Mouse (Mus musculus): ENCODE results near the gene Nip7.
"Not testable (repeated sequence)": the region's sequence is repeated elsewhere in the genome, so short reads cannot be mapped to it uniquely, and the experiment has no call there.

Gene Nip7

DNA sequence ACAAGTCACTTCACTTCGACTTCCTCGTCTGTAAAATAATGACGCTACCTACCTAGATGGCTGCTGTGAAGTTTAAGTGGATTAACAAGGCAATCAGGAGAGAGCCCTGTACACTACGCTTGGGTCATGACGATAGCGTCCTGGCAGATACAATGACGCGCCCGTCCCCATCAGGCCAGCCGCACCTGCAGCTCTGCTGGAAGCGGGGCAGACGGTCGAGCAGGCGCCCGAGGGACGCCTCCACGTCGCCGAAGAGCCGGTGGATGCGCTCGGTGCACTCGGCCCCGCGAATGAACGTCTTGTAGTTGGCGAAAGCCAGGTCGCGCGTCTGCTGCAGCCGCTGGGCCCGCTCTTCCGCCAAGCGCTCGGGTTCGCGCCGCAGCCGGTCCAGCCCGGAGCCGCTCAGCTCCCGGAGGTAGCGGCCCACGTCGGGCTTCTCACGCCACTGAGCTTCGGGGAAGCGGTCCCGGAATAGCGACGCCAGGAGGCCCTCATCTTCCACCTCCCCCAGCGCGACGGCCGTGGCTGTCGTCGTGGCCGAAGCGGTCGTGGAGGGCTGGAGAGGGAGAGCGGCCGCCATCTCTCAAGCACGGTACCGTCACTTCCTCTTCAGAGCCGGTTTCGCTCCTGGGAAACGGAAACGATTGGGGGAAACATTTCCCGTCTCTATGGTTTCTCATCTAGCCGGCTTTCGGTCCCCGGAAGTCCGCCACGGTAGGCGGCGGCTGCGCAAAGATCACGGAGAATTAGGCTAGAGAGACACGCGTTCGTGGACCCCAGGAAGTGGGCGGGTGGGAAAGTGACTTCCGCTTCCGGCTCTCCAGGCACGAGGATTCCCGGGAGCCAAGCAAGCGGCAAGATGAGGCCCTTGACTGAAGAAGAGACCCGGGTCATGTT, at the start of gene Nip7, which contains the start of gene Cog8:
Gene Nip7, plus strand, starts transcription at position 802 of the 897 bp plus-strand sequence.
Gene Cog8, minus strand, starts transcription at position 614 of the 897 bp plus-strand sequence.
- peak; percentile 77 for DNase-seq (ENCODE audit: extremely low read depth, low read depth, low spot score)

DNA sequence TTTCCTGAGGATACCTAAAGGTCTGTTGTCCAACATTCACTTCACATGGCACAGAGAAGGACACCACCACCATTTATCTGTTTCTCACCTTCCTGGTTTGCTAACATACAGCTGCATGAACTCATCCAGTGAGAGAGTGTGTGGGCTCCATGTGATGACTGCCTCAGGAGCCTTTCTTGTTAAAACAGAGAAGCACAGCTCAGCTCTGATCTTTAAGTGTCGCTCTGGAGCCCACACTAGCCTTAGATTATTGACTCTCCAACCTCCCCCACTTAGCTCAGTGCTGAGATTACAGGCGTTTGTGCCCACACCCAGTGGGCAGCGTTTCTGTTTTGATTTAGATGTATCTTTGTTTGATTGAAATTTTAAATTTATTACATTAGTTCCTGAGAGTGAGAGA, 48.9 kb upstream of the Nip7 start:
- DNase-seq (ENCODE audit: extremely low read depth, low read depth, low spot score) = no peak

DNA sequence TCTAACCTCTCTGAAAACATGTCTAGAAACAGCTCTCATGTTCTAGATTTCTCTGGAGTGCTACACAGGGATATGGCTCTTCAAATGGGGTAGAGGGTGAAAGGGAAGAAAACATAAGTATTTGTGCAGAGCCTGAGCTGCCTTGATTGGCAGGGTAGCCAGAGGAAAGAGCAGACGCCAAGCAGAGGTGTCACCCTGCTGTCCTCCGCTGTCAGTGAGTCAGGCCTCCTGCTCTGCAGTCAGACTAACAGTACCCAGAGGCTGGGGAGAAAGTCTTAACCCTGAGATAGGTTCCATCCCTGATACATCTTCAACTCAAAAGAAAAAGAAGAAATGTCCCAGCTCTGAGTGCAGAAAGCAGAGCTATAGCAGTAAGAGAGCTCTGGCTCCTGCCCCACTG, 44.0 kb upstream of the Nip7 start:
- no peak for DNase-seq (ENCODE audit: extremely low read depth, low read depth, low spot score)

DNA sequence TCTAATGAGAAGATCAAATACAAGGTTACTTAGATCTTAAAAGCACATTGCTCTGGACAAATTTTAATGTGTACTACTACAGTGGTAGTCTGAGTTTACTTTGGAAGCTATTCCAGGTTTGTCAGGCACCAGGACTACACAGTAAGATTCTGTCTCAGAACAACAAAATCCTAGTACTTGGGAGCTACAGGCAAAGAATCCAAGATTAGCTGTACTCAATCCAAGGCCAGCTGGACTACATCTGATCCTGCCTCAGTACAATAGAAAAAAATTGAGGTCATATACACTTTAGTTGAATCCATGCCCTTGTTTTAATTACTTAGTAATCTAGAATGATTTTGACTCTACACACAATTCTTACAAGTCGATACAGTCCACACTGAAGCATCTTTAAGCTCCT, 41.8 kb upstream of the Nip7 start:
- DNase-seq (ENCODE audit: extremely low read depth, low read depth, low spot score) = no peak

- DNase-seq (ENCODE audit: extremely low read depth, low read depth, low spot score) = no peak
These were observed 33.2 kb upstream of the Nip7 start for GRCm38 (mm10) chr8:107023479-107023878.

GRCm38 (mm10) chr8:107029310-107029709, 27.4 kb upstream of the Nip7 start:
- DNase-seq (ENCODE audit: extremely low read depth, low read depth, low spot score) = no peak

GRCm38 (mm10) chr8:107030058-107030457, 26.6 kb upstream of the Nip7 start:
- DNase-seq (ENCODE audit: extremely low read depth, low read depth, low spot score) = no peak

- no peak for DNase-seq (ENCODE audit: extremely low read depth, low read depth, low spot score)
These were observed 25.8 kb upstream of the Nip7 start, which contains the start of gene Vps4a for GRCm38 (mm10) chr8:107030650-107031576. Gene Vps4a, plus strand, starts transcription at chr8:107031222.

DNA sequence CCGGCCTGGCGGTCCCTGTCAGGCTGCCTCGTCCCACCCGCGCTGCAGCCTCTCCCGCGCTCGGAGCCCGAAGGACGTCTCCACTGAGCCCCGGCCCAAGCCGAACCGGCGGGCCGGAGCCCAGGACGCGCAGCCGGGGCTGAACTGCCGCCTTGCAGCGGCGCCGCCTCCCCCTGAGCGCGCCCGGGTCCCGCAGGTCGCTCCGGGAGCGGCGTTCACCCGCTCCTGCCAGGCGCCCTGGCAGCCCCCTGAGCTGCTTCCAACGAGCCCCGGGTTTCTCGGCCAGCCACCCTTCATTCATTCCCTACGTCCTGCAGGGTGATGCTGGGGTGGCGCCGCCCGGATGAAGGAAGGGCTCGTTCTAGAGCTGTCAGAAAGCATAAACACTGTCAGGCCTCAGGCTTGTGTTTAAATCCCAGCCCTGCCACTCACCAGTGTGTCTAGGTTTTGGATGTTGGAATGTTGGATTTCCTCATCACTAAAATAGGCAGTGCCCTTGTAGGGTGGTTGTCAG, 25.0 kb upstream of the Nip7 start:
- DNase-seq (ENCODE audit: extremely low read depth, low read depth, low spot score) = no peak

DNA sequence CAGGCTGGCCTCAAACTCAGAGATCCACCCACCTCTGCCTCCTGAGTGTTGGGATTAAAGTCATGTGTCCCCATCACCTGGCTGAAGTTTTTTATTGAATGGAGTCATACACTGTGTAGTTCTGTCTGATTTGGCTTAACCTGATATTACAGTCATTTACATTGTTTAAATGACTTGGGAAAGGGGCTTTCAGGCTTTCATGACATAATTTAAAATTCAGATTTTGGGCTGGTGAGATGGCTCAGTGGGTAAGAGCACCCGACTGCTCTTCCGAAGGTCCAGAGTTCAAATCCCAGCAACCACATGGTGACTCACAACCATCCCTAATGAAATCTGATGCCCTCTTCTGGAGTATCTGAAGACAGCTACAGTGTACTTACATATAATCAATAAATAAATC, 23.1 kb upstream of the Nip7 start:
- not testable (repeated sequence) for DNase-seq (ENCODE audit: extremely low read depth, low read depth, low spot score)

- DNase-seq (ENCODE audit: extremely low read depth, low read depth, low spot score) = no peak
These were observed 21.0 kb upstream of the Nip7 start for GRCm38 (mm10) chr8:107035641-107036040.

DNA sequence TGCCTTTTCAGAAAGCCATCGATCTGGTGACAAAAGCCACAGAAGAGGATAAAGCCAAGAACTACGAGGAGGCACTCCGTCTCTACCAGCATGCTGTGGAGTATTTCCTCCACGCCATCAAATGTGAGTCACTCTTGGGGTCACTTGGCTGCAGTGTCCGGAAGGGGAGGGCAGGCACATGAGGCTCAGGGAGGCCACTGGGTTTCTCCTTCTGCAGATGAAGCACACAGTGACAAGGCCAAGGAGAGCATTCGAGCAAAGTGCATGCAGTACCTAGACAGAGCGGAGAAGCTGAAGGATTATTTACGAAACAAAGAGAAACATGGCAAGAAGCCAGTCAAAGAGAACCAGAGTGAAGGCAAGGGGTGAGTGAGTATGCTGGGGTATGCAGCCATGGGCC, 20.1 kb upstream of the Nip7 start:
- DNase-seq (ENCODE audit: extremely low read depth, low read depth, low spot score) = no peak

GRCm38 (mm10) chr8:107040632-107041031, 16.0 kb upstream of the Nip7 start:
- no peak for DNase-seq (ENCODE audit: extremely low read depth, low read depth, low spot score)

- no peak for DNase-seq (ENCODE audit: extremely low read depth, low read depth, low spot score)
These were observed 11.2 kb upstream of the Nip7 start for GRCm38 (mm10) chr8:107045478-107045877.

DNA sequence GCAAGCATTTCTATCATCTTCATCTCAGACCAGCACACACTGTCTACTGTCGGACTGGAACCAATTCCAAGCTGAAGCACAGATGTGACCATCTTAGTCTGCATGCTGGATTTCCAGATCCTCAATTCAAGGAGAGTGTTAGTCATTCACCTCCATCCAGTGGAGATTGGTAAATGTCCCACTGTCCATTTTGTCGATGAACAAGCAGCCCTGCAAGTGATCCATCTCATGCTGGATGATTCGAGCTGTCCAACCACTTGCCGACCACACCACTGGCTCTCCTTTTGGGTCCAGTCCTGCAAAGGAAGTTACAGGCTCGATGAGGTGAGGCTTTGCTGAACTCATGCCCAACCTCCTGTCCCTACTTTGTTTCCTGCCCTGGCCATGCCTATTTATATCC, 9.7 kb upstream of the Nip7 start:
- DNase-seq (ENCODE audit: extremely low read depth, low read depth, low spot score) = no peak

GRCm38 (mm10) chr8:107048061-107048941, 8.4 kb upstream of the Nip7 start, which contains the start of gene Pdf:
Gene Pdf, minus strand, starts transcription at chr8:107048614.
- no peak for DNase-seq (ENCODE audit: extremely low read depth, low read depth, low spot score)

DNA sequence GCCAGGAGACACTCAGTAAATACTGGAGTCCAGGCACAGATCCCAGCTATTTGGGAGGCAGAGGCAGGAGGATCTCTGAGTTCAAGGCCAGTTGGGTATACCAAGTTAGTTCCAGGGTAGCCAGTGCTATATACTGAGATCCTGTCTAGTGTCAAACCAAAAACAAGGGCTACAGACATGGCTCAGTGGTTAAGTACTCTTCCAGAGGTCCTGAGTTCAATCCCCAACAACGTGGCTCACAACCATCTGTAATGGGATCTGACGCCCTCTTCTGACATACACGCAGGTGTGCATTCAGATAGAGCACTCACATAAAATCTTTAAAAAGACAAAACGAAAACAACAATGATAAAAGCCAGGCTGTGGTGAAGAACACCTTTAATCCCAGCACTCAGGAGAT, 7.2 kb upstream of the Nip7 start:
- DNase-seq (ENCODE audit: extremely low read depth, low read depth, low spot score) = no peak

GRCm38 (mm10) chr8:107052046-107052445, 4.6 kb upstream of the Nip7 start:
- no peak for DNase-seq (ENCODE audit: extremely low read depth, low read depth, low spot score)

GRCm38 (mm10) chr8:107056973-107057369, 294 bp downstream of the Nip7 start:
- DNase-seq (ENCODE audit: extremely low read depth, low read depth, low spot score) = no peak

- DNase-seq (ENCODE audit: extremely low read depth, low read depth, low spot score) = no peak
These were observed 5.9 kb downstream of the Nip7 start for GRCm38 (mm10) chr8:107062613-107063012.
